Mouse (Mus musculus) R1 (cell line): ENCODE data around the gene Dock9.
"Not testable (repeated sequence)": the region's sequence is repeated elsewhere in the genome, so short reads cannot be mapped to it uniquely, and the experiment has no call there.

Experiments used
- DNase-seq: peaks from one replicate; pipeline ENCODE4 v3.0.0-alpha.2; 2018; ENCODE audit warnings: low read depth, low spot score

Dock9 gene

DNA sequence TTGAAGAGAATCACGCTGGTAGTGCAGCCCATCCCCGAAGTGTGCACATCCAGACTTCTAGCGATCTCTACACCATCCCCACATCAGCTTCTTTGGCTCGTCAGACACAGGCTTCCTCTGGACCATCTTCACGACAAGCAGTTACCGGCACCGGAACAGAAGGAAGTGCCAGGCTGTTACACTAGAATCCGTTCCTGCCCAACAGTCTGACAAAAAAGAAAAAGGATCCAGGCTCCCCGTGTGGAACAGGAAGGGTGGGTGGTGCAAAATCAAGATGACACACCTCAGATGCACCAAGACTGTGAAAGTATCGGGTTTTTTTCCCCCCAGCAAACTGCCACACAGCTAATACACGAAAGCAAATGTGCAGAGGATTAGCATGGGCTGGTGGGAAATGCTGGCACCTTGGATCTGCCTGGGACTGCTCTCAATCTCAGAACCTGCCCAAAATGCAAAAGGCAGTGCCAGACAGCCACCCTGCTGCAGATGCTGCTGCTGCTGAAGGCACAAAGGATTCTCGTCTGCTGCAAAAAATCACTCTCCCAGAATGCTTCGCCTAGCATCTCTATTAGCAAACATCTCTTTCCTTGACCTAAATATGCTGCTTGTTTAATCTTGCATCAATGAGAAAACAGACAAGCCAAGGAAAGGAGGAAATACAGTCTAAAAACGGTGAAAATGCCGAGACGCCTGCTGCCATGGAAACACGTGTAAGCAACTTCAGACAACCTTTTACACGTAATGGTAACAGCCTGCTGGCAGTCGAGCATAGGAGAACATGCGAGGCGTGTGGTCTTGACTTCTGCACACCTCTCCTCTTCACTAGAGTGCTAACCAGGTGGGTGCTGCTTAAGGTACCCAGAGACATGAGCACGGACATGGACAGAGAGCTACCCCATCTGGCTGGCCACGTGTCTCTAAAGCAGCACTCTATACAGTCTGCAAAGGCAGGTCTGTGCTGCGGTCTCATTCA is 58.9 kb downstream of the Dock9 start:
- DNase-seq = no peak

GRCm38 (mm10) chr14:121737277-121737676 is 60.4 kb downstream of the Dock9 start:
- no peak for DNase-seq

- DNase-seq = peak; percentile 71
Measured at GRCm38 (mm10) chr14:121735678-121736077, 62.0 kb downstream of the Dock9 start.

- no peak for DNase-seq
Measured at GRCm38 (mm10) chr14:121734217-121734616, 63.4 kb downstream of the Dock9 start.

DNA sequence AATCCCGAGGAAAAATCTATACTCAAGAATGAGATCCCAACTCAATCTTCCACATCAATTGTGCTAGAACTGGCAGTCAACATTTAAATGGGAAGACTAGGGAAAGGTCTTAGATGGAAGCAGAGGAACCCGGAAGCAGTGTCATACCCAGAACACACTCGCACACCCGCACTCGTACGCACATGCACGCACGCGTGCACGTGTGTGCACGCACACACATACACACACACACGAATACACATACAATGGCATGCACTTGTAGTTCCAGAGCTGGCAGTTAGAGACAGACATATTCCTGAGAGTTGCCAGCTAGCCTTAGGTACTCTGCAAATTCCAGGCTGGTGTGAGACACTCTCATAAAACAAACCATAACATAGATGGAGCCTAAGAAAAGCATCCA is 63.9 kb downstream of the Dock9 start:
- no peak for DNase-seq

DNA sequence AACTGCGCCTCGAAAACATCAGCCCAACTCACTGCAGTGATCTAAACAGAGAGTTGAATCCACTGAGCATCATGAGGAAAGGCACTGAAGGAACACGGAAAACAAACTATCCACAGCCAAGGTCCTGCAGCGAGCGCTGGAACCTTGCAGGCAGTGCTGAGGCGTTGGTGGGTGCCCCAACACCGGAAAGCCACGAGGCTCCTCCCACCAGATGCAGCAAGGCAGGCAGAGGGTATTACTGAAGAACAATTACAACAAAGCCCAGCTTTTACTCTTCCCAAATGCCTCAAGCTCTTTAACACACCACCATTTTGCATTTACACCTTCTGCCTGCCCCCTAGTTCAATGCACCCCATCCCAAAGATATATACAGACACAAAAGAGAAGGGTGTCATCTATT is 65.4 kb downstream of the Dock9 start:
- no peak for DNase-seq

DNA sequence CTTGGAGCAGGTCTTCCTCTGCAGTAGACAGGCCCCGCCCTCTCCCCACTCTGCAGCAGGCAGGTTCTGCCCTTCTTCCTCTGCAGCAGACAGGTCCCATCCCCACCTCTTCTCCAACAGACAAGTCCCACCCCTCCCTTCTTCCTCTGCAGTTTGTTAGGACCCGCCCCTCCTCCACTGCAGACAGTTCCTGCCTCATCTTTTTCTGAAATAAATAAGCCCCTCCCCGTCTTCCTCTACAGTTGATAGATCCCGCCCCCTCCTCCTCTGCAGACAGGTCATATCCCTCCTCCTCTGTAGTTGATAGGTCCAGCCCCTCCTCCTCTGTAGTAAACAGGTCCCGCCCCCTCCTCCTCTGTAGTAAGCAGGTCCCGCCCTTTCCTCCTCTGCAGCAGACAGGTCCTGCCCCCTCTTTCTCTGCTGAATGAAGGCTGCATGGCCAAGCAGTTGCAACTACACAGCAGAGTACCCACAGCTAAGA is 65.9 kb downstream of the Dock9 start:
- DNase-seq = peak; percentile 98

DNA sequence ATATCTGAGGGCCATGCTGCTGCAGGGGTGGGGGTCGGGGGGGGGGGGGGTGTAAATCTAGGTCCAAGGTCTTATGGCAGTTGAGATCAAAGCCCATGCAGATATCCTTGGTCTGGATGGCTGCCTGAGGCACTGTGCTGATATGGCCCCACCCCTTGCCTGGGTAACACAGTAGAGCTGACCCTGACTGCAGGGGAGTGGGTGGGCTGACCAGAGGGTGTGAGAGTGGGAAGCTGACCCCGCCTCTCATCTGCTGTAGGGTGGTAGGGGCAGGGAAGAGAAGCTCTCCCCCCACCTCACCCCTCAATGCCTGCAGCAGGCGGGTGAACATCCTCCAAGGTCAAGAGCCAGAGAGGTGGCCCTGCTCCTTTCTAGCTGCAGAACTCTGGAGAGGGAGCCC is 66.7 kb downstream of the Dock9 start:
- no peak for DNase-seq

DNA sequence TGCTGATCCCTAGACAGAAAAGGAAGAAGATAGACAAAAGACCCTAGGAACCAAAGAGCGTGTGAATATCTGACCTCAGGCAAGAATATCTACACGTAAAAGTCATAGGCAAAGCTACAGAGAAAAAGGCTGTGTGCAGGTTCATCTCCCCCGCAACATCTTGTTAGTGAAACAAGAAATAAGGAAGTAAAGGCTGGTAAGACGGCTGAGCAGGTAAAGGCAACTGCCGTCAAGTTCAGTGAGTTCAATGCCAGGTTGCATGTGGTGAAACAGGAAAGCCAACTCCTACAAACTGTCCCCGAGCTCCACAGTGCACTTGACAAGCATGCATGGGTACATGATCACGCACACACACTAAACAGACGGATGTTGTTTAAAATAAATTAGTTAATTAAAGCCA is 69.6 kb downstream of the Dock9 start:
- no peak for DNase-seq

GRCm38 (mm10) chr14:121724501-121724900 is 73.1 kb downstream of the Dock9 start:
- no peak for DNase-seq

DNA sequence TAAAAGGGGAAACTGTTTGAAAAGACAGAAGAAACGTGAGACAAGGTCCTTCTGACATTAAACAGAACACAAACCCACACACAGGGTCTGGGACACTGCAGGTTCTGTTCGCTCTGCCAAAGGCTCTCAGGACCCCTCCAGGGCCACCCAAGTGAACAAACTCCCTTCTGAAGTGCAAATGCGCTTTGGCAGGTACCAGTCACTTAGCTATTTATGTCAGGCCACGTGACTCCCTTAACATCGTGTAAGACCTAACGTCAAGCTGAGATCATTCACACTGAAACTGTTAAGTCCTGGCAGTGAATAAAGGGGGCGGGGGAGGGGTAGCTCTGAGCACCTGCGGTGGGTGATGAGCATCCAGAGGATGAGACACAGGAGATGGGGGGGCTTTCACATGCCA is 74.9 kb downstream of the Dock9 start:
- DNase-seq = no peak

- no peak for DNase-seq
Measured at GRCm38 (mm10) chr14:121721431-121721830, 76.2 kb downstream of the Dock9 start.

GRCm38 (mm10) chr14:121719638-121720601 is 77.7 kb downstream of the Dock9 start:
- peak; percentile 35 for DNase-seq

- DNase-seq = not testable (repeated sequence)
Measured at GRCm38 (mm10) chr14:121714799-121715198, 82.8 kb downstream of the Dock9 start.

DNA sequence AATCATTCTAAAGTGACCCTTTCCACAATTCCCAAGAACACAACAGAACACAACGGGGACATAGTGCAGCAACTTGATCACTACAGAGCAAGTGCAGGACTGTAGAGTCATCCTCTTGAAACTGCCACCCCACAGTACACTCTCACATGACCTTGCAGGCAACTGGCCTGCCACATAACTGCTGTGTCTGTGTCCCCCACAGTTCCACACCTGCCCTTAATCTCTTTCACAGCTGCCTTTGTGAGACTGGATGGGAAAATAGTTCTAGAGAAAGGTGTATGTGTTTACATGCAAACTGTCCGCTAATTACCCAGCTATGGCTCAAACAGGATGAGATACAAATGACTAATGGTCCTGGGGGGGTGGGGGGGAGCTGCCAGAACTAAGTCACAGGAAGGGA is 83.4 kb downstream of the Dock9 start:
- peak; percentile 43 for DNase-seq

DNA sequence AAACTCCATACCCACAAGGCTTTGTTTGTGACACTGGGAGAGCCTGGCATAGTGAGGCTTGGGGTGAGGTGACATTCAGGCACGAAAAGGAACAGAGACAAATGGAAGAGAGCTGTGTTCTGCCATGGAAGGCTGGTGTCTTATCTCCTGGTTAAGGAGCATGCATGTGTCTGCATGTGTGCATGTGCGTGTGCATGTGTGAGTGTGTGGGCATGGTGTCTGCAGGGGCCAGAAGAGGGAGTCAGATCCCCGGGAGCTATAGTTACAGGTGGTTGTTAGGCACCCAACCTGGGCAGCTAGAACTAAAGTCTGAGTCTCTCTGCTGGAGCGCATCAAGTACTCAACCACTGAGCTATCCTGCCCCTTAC is 83.8 kb downstream of the Dock9 start:
- no peak for DNase-seq

DNA sequence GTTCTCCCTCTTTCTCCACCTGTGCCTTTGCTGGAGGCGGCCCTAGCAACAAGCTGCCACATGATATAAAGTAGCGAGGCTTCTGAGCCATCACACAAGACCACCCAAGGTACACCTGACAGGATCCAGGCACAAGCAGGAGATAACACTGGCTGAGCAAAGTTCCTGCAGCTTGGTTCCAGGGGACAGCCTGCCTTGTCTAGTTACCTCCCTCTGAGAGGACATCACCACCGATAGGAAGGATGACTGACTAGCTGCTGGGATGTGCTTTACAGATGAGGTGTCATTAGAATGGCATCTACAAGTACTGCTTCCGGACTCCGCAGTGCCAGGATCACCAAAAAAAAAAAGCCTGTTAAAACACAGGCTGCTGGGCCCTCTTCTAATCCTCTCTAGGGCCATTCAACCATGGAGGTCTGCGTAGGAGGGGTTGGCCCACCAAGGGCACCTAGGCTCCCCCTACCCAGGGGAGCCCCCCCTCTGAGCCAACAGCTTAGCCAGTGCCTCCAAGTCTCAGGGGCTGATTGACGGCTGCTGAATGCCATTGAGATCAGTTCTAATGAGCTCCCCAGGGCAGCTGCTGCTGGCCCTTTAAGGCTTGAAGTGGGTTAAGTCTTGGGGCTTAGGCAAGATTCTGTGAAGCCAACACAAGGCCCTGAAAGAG is 84.3 kb downstream of the Dock9 start:
- DNase-seq = no peak

DNA sequence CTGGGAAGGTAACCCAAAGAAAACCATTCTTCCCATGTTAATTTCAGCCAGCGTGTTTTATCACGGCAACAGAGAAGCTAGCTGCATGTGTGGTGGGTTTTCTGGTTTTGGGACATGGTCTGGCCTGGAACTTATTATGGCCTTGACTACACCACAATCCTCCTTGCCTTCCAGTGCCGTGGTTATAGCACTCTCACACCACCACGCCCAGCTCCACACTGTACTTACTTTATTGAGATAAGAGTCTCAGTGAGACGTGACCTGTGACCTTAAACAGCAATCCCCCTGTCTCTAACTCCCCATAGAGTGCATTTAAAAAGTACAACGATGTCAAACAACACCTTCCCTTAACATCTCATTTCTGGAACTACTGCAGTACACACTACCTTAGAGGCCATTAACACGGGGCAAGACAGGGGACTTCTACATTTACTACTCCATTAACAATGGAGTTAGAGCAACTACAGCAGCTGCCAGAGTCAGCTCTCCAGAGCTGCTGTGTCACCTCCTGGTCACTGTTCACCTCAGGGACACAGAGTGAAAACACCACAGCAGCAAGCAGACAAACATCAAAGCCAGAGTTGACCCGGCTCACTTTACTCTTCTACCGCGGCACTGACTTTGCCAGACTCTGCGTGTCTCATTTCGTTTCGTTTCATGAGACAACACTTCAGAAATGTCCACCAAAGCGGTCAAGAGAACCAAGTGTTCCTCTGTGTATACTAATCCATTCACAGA is 86.4 kb downstream of the Dock9 start:
- no peak for DNase-seq

GRCm38 (mm10) chr14:121710130-121710529 is 87.5 kb downstream of the Dock9 start:
- no peak for DNase-seq

- no peak for DNase-seq
Measured at GRCm38 (mm10) chr14:121708244-121708643, 89.4 kb downstream of the Dock9 start.

DNA sequence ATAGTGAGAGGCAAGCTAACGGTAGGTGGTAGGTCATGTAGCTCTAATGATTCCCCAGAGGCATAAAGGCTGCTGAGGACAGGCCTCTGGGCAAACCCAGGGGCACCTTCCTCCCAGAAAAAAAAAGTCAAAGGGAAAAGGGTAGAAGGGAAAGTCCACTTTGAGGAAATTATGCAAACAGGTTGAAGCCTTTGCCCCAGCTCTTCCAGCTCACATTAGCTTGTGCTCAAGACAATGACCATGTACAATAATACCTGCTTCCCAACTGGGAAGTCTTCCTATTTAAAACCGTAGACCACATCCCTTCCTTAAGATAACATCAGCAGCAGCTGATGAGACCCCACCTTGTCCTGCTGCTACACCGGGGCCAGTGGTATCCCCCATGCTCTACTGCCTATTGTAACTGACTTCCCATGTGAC is 91.1 kb downstream of the Dock9 start:
- DNase-seq = no peak
